Mouse (Mus musculus) ES-E14 (cell line): ENCODE measurements at regions not wholly inside any gene's neighbourhood (a gene's known extent, or its start where the extent isn't known, plus 50 kb on each side); places are given as distances from the start of the nearest gene placed in this dataset.

ENCODE experiments used
- CHD2 ChIP-seq: IDR thresholded peaks from 2 replicates; pipeline ENCODE4 v1.6.1; 2014; ENCODE audit warnings: mild to moderate bottlenecking, low read depth, low read length, inconsistent platforms
- HCFC1 ChIP-seq: IDR thresholded peaks from 2 replicates; pipeline ENCODE4 v1.6.1; 2012; ENCODE audit warnings: low read length, inconsistent platforms, borderline replicate concordance; ENCODE audit not compliant: insufficient read depth
- MAFK ChIP-seq: IDR thresholded peaks from 2 replicates; pipeline ENCODE4 v1.6.1; 2014; ENCODE audit warnings: mild to moderate bottlenecking, low read depth, low read length, inconsistent platforms; ENCODE audit not compliant: insufficient read depth
- ZC3H11A ChIP-seq: IDR thresholded peaks from 2 replicates; pipeline ENCODE4 v1.6.1; 2012; ENCODE audit warnings: low read depth, mild to moderate bottlenecking, inconsistent platforms, low read length, borderline replicate concordance
- ZNF384 ChIP-seq: IDR thresholded peaks from 2 replicates; pipeline ENCODE4 v1.6.1; 2012; ENCODE audit warnings: low read depth, low read length, inconsistent platforms

- TF ChIP-seq HCFC1 (no peak), ZNF384 (no peak), ZC3H11A (no peak), MAFK (no peak), CHD2 (no peak)
These were observed 137.5 kb upstream of the Synpr start for GRCm38 (mm10) chr14:13146959-13147535.
